Comparison of ENCODE assay signal across 8 mouse cellular contexts in the genomic region with DNA sequence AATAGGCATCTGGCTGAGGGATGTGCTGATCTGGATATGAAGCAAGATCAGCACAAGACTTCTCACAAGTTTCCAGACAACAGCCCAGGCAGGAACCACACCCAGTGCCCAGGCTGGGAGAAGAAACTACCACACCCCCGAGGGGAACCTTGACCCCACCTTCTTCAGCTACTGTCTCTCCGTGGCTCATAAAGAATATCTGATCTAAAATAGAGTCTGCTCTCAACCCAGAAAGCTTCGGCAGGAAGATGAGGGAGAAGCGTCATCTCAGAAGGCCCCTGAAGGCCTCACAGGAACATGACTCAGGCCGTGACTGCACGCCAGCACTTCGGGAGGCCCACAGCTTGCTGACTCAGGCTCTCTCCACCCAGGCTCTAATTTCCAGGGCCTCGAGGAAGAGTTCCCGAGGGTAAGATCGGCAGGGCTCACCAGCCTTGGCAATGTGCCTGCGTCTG. TPM values are rescaled to one million over a fixed set of nuclear protein-coding genes. Genes with fewer than 3 reads are reported as not detected.
DNase-seq lines count a peak whose midpoint lies in the region; ATAC-seq and TF ChIP-seq lines count a peak whose summit lies in the region.

No protein-coding gene starts in this region.

- no peak for TF ChIP-seq CTCF in hindbrain, postnatal 0 days (IDR thresholded peaks at IDR 0.05; ENCODE audit: low read depth)
- TF ChIP-seq CTCF in bone marrow macrophage, adult 2 months (IDR thresholded peaks at IDR 0.05; ENCODE audit: low read depth, low read length) = no peak

- no peak overlapping the region for H3K4me3 ChIP-seq in hindbrain, postnatal 0 days (ENCODE audit: low read length)
- no peak overlapping the region for H3K4me3 ChIP-seq in hindbrain, embryonic 14.5 days (replicated peaks; ENCODE audit: low read length)
- no peak overlapping the region for H3K4me3 ChIP-seq in bone marrow macrophage, adult 2 months (ENCODE audit: insufficient read depth, low read length)
- H3K4me3 ChIP-seq in kidney, embryonic 16.5 days (ENCODE audit: low read length) = no peak overlapping the region

- H3K9ac ChIP-seq in hindbrain, postnatal 0 days (replicated peaks; ENCODE audit: low read length) = no peak overlapping the region
- H3K9ac ChIP-seq in hindbrain, embryonic 14.5 days = no peak overlapping the region
- H3K9ac ChIP-seq in kidney, embryonic 16.5 days (replicated peaks; ENCODE audit: low read length) = no peak overlapping the region

- peak; percentile 37 for DNase-seq in hindbrain, postnatal 0 days (ENCODE audit: low spot score)
- DNase-seq in hindbrain, embryonic 14.5 days (ENCODE audit: low spot score) = no peak
- DNase-seq in heart, adult 8-10 months (ENCODE audit: low spot score) = peak; percentile 74
- peak; percentile 69 for DNase-seq in lung, postnatal 10 days
- no peak for DNase-seq in thymus, postnatal 4 days
- DNase-seq in layer of hippocampus, postnatal 14 days (ENCODE audit: low spot score in 2 of 2) = no peak

- no peaks in the 10 kb centered on the region for H3K9me3 ChIP-seq in hindbrain, postnatal 0 days (ENCODE audit: low read length)
- H3K9me3 ChIP-seq in hindbrain, embryonic 14.5 days (ENCODE audit: control insufficient read depth, low read length) = no peaks in the 10 kb centered on the region
- H3K9me3 ChIP-seq in kidney, embryonic 16.5 days (ENCODE audit: low read length) = no peaks in the 10 kb centered on the region

- 51% methylated on average over 11 of the region's 11 CpGs for WGBS in hindbrain, postnatal 0 days
- WGBS in hindbrain, embryonic 14.5 days = 66% methylated on average over 11 of the region's 11 CpGs
- 37% methylated on average over 11 of the region's 11 CpGs for WGBS in kidney, embryonic 16.5 days

- H3K36me3 ChIP-seq in hindbrain, postnatal 0 days (ENCODE audit: insufficient read depth, low read length) = no peaks in the 10 kb centered on the region
- no peaks in the 10 kb centered on the region for H3K36me3 ChIP-seq in hindbrain, embryonic 14.5 days (replicated peaks; ENCODE audit: control insufficient read depth, insufficient read depth)
- no peaks in the 10 kb centered on the region for H3K36me3 ChIP-seq in kidney, embryonic 16.5 days (ENCODE audit: insufficient read depth, low read length)

- no peak overlapping the region for H3K27ac ChIP-seq in hindbrain, postnatal 0 days
- no peak overlapping the region for H3K27ac ChIP-seq in hindbrain, embryonic 14.5 days
- H3K27ac ChIP-seq in bone marrow macrophage, adult 2 months (ENCODE audit: insufficient read depth, low read depth, low read length) = peak overlapping the region; percentile 74
- peak overlapping the region; percentile 51 for H3K27ac ChIP-seq in kidney, embryonic 16.5 days (ENCODE audit: low read length)

- H3K4me1 ChIP-seq in hindbrain, postnatal 0 days (ENCODE audit: insufficient read depth, low read length) = 0 out of 2 replicates have a peak, but pooled peaks cover 3% of the 10 kb centered on the region
- H3K4me1 ChIP-seq in hindbrain, embryonic 14.5 days (replicated peaks; ENCODE audit: control insufficient read depth, insufficient read depth, low read length) = 0 out of 2 replicates have a peak, but pooled peaks cover 5% of the 10 kb centered on the region
- H3K4me1 ChIP-seq in bone marrow macrophage, adult 2 months (ENCODE audit: control insufficient read depth, insufficient read depth, low read length) = peaks cover 67% of the 10 kb centered on the region
- H3K4me1 ChIP-seq in kidney, embryonic 16.5 days (ENCODE audit: insufficient read depth, low read length) = peaks cover 41% of the 10 kb centered on the region

- no peak overlapping the region for H3K4me2 ChIP-seq in hindbrain, postnatal 0 days (ENCODE audit: low read depth, low read length)
- no peak overlapping the region for H3K4me2 ChIP-seq in hindbrain, embryonic 14.5 days (replicated peaks)
- H3K4me2 ChIP-seq in kidney, embryonic 16.5 days (replicated peaks; ENCODE audit: low read depth, low read length) = no peak overlapping the region

- no peak for ATAC-seq in hindbrain, postnatal 0 days
- ATAC-seq in hindbrain, embryonic 14.5 days (ENCODE audit: low FRiP score) = no peak
- no peak for ATAC-seq in kidney, embryonic 16.5 days (ENCODE audit: low FRiP score, low TSS enrichment)

- no peak for TF ChIP-seq POLR2A in bone marrow macrophage, adult 2 months (IDR thresholded peaks at IDR 0.05; ENCODE audit: borderline replicate concordance, low read depth, low read length)

- no peaks in the 10 kb centered on the region for H3K27me3 ChIP-seq in hindbrain, postnatal 0 days (ENCODE audit: insufficient read depth, low read length)
- no peaks in the 10 kb centered on the region for H3K27me3 ChIP-seq in hindbrain, embryonic 14.5 days (ENCODE audit: control insufficient read depth, insufficient read depth, low read length)
- no peaks in the 10 kb centered on the region for H3K27me3 ChIP-seq in kidney, embryonic 16.5 days (ENCODE audit: insufficient read depth, low read length)

RNA-seq across cellular contexts. Expression of gene Col18a1, which starts 44.8 kb away (rescaled TPM):
- total RNA-seq in hindbrain, postnatal 0 days (2014; rRNA removed) = 47.5 and 57.7 TPM in 2 replicates
- polyA plus RNA-seq in hindbrain, postnatal 0 days (2015; fragmentation: Nextera tagmentation; extraction: Ambion mirVana) = 18.2 and 20.0 TPM in 2 replicates
- 38.6 and 51.2 TPM in 2 replicates for polyA plus RNA-seq in hindbrain, embryonic 14.5 days (2014; fragmentation: Nextera tagmentation; extraction: Ambion mirVana)
- 49.0 and 50.9 TPM in 2 replicates for polyA plus RNA-seq in bone marrow macrophage, adult 2 months (2012; ENCODE audit: insufficient read depth, insufficient read length, missing spikeins)
- 1 to 10 TPM; 5.5 to 9.3 (median 7.7) TPM for total RNA-seq in heart, adult 8-10 months (2022)
- 255 and 257 TPM in 2 replicates for polyA plus RNA-seq in kidney, embryonic 16.5 days (2015; fragmentation: Nextera tagmentation; extraction: Ambion mirVana)
- total RNA-seq in layer of hippocampus, postnatal 14 days (2021) = 1 to 10 TPM; 7.3 to 9.8 TPM

RNA-seq across cellular contexts. Expression of gene Pofut2, which starts 47.9 kb away (rescaled TPM):
- total RNA-seq in hindbrain, postnatal 0 days (2014; rRNA removed) = 48.2 and 52.4 TPM in 2 replicates
- polyA plus RNA-seq in hindbrain, postnatal 0 days (2015; fragmentation: Nextera tagmentation; extraction: Ambion mirVana) = 47.0 and 47.7 TPM in 2 replicates
- polyA plus RNA-seq in hindbrain, embryonic 14.5 days (2014; fragmentation: Nextera tagmentation; extraction: Ambion mirVana) = 53.2 and 53.3 TPM in 2 replicates
- polyA plus RNA-seq in bone marrow macrophage, adult 2 months (2012; ENCODE audit: insufficient read depth, insufficient read length, missing spikeins) = 43.9 and 44.5 TPM in 2 replicates
- total RNA-seq in heart, adult 8-10 months (2022) = 10 to 100 TPM; 42.1 to 48.1 (median 45.9) TPM
- 148 and 149 TPM in 2 replicates for polyA plus RNA-seq in kidney, embryonic 16.5 days (2015; fragmentation: Nextera tagmentation; extraction: Ambion mirVana)
- 10 to 100 TPM; 32.2 to 36.7 TPM for total RNA-seq in layer of hippocampus, postnatal 14 days (2021)

Comparison
In these comparisons a context has a peak if more than half of its experiments do, and no peak if none do; other contexts are left out.
1. DNase-seq: peak in hindbrain, postnatal 0 days (single experiment), heart, adult 8-10 months (single experiment) and lung, postnatal 10 days (single experiment); none in hindbrain, embryonic 14.5 days (single experiment), thymus, postnatal 4 days (single experiment) and layer of hippocampus, postnatal 14 days (0 of 2).
2. H3K27ac ChIP-seq: peak in bone marrow macrophage, adult 2 months (single experiment) and kidney, embryonic 16.5 days (single experiment); none in hindbrain, postnatal 0 days (single experiment) and hindbrain, embryonic 14.5 days (single experiment).